Mouse (Mus musculus): ENCODE measurements at regions not wholly inside any gene's neighbourhood (a gene's known extent, or its start where the extent isn't known, plus 50 kb on each side); places are given as distances from the start of the nearest gene placed in this dataset.

DNA sequence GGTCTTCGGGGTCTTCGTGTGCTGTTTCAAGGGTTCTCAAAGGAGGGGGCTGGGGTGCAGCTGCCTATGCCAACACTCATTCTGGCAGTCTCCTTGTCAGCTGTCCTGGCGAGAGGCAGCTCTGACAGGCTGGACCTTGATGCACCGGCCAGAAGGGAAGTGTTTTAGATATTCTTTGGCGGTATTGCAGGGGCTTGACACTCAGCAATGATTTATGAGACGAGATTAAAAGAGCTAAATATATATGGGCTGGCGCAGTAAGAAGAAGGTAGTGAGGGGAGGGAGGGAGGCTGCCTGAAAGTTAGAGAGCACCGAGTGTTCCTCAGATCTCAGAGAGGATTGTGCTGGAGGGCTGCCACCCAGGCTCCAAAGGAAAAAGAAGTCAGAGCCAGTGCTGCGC, 50.2 kb upstream of the Pdzd8 start:
- peak; percentile 26 for DNase-seq

DNA sequence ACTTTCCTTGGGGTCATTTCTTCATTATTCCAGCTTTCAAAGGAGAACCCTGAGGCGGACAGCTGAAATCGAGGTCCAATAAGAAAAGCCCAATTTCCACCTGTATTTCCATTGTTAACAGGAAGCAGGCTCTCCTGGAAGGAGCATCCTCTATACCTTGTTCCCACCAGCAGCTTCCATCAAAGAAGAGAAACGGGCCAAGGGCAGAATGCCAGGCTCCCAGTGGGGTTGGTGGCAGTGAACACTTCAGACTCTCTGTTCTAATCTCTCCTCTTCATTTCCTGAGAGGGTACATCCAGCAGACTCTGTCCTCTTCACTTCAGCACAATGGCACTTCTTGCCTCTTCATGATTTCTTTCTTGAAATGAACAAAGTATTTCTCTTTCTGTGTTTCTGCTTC, 50.9 kb upstream of the Pdzd8 start:
- DNase-seq: no peak

DNA sequence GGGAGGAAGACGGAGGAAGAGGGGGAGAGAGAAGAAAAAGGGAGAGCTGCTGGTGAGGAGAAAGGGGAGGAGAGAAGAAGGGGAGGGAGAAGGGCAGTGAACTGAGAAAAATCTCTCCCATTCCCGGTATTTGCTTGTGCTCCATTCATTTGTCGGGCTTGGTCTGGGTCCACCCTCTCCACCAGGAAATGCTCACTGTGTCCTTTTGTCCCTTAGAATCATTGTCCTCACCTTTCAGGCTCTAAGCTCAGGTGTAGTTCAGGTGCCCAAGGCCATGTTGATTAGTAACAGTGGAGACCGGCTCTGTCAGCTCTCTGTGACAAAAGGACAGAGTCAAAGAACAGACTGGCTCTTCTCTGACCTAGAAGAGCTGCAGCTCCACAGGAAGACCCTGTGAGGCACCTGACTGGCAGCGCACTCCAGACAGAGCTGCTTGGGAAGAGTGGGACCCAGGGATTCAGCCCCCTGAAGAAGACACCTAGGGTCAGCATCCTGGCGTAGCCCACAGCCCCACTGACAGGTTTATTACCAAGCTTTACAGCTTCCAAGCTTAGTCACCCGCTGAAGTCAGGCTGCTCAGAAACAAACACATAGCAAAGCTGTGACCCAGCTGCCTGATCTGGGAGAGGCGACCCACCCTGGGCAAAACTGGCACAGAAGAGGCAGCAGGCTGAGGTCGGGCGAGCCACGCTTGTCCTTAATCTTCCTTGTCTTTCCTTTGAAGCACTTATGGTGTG, 54.4 kb upstream of the Pdzd8 start:
- no peak for DNase-seq

DNA sequence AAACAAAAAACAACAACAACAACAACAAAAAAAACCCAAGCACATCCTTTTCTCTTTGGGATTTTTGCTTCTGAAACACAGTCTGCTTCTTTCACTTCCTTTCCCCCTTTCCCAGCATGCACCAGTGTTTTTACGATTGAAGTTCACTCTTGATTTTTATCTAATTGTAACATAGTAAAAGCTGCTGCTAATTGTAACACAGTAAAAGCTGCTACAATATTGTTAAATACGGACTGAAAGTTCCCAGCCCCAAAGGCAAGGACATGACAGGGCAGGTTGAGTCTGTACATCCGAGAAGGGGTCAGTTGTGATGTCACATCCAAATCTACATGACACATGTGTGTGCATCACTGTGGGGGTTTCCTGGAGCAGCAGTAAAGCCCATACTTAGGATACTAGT, 55.7 kb upstream of the Pdzd8 start:
- DNase-seq: no peak

DNA sequence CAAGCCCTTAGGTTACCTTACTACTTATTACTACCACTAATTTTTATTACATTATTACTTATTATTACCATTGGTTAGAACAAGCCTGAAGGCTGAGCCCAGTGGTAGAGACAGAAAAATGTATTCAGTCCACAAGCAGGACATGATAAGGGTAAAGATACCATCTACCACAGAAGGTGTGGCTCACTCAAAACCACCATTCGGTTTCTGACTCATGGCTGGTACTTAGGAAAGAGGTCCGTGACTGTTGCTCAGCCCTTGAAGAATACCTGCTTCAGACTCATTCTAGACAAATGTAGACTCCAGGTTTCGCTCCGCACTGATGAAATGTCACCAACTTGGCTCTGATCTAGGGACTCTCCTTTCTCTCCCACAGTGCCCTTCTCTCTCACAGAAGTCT, 56.1 kb upstream of the Emx2 start:
- no peak for DNase-seq

DNA sequence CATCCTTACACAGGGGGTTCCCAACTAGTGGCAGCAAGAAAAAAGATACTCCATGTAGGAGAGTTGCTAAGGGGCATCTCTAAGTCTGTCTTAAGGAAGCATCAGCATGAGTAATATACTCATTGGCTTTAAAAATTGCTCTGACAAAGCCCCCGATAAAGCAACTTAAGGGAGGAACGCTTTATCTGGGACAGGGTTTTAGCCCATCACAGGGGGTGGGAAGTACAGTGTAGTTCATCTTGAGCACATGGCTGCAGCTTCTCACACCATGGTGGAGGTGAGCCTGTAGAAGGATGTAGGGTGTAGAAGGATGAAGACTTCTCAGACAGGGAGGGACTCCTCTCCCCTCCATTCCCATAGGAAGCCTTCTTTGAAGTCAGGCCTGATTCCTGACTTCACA, 54.1 kb upstream of the Emx2 start:
- no peak for DNase-seq

DNA sequence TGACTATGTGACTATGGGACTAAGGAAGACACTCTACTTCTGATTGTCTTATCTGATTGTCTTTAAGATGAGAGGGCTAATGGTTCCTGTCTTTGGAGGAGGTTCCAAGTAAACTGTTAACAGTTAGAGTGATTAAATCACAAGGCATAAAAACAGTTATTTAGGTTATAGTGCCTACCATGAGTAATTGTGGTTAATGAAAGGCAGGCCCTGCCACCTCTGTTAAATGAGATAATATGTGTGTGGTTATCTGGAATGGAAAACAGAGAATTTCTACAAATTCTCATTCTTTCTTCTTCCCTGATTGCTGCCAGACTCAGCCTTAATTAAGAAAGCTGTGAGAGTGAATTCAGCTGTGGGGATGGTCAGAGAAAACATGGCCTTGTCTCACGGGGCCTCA, 53.4 kb upstream of the Emx2 start:
- DNase-seq: no peak

DNA sequence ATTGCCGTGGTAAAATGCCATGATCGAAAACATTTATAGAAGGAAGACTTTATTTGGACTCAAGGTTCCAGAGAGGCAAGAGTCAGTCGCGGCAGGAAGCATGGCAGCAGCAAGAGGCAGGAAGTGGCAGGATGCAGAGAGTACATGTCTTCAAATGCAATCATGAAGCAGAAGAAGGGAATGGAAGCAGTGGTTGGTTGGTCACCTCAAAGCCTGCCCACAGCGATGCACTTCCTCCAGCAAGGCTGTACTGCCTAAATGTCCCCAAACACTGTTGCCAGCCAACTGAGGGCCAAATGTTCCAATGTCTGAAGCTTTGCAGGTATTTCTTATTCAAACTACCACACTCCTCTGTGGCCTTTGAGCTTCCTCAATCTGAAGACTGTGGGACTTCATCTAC, 52.6 kb upstream of the Emx2 start:
- DNase-seq: no peak

DNA sequence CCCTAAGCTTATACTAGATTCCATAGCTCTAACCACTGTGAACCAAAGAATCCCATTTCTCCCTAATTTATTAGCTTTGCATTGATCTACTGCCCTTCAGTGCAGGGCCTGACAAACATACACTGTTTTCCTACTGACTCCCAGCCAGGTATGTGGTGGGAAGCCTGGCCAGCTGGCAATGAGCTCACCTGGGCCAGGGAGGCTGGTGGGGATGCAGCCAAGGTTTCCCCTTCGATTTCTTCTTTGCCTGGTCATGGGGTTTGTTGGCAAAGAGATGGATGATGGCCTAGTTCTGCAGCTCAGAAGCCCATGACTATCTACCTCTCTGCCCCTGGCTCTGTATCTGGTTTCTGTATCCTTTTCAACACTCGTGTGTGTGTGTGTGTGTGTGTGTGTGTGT, 50.1 kb upstream of the Emx2 start:
- no peak for DNase-seq

All from gastrocnemius, postnatal 10 days (tissue).